Mouse (Mus musculus) lung, postnatal 0 days (tissue): ENCODE results near the gene Gm1604a. TPM values are rescaled to one million over a fixed set of nuclear protein-coding genes. Genes with fewer than 3 reads are reported as not detected.
A peak's percentile ranks its signal among the peaks of the same experiment; 100 is the strongest.
"Not testable (repeated sequence)": the region's sequence is repeated elsewhere in the genome, so short reads cannot be mapped to it uniquely, and the experiment has no call there.

ENCODE experiments used
- ATAC-seq: fragments of 200-750 bp; cut with Nextera tagmentation; 2 replicates; pipeline ENCODE4 v1.8.0; 2017; ENCODE audit warnings: moderate library complexity
- DNase-seq: peaks from one replicate; pipeline ENCODE4 v3.0.0-alpha.2; 2016; ENCODE audit warnings: low spot score
- H3K27ac ChIP-seq: fragments of 300-500 bp; sonication (generic); 2 replicates; pipeline ENCODE4 v1.5.1; 2014; ENCODE audit warnings: antibody characterized with exemption, mild to moderate bottlenecking, low read length, mixed read lengths
- H3K27me3 ChIP-seq: fragments of 300-500 bp; sonication (generic); replicated peaks from 2 replicates; pipeline ENCODE4 v1.6.1; 2014; ENCODE audit warnings: low read length, mixed read lengths; ENCODE audit not compliant: insufficient read depth
- H3K36me3 ChIP-seq: fragments of 300-500 bp; sonication (generic); 2 replicates; pipeline ENCODE4 v1.6.1; 2014; ENCODE audit warnings: low read length, mixed read lengths; ENCODE audit not compliant: insufficient read depth
- H3K4me1 ChIP-seq: fragments of 300-500 bp; sonication (generic); 2 replicates; pipeline ENCODE4 v1.6.1; 2014; ENCODE audit warnings: antibody characterized with exemption, low read depth, low read length, mixed read lengths; ENCODE audit not compliant: insufficient read depth
- H3K4me2 ChIP-seq: fragments of 300-500 bp; sonication (generic); replicated peaks from 2 replicates; pipeline ENCODE4 v1.6.1; 2014; ENCODE audit warnings: low read depth, mild to moderate bottlenecking, low read length, moderate library complexity, mixed read lengths
- H3K4me3 ChIP-seq: fragments of 300-500 bp; sonication (generic); 2 replicates; pipeline ENCODE4 v1.5.1; 2014; ENCODE audit warnings: low read depth, low read length
- H3K9ac ChIP-seq: fragments of 300-500 bp; sonication (generic); replicated peaks from 2 replicates; pipeline ENCODE4 v1.6.1; 2014; ENCODE audit warnings: low read depth, mild to moderate bottlenecking
- H3K9me3 ChIP-seq: fragments of 300-500 bp; sonication (generic); 2 replicates; pipeline ENCODE4 v1.6.1; 2016; ENCODE audit warnings: low read length, mixed read lengths
- WGBS: fragments of 180-500 bp; shearing (Covaris S2); extraction: QIAGEN DNeasy Blood & Tissue Kit; methylation state at CpG from one replicate; pipeline ENCODE4 v1.1.7; 2014; 5-methylcytosine and 5-hydroxymethylcytosine counted together
- polyA plus RNA-seq: library from polyadenylated mRNA; unstranded; fragments of >200 nt; fragmentation: Nextera tagmentation; extraction: Ambion mirVana; gene quantifications from 2 replicates; pipeline ENCODE4 v1.2.1, GENCODE M21; 2015

Gene Gm1604a
- polyA plus RNA-seq, 1 experiment from 2014 or later, result not detected

- H3K27me3 ChIP-seq, H3K27ac ChIP-seq, DNase-seq, H3K9me3 ChIP-seq, H3K4me3 ChIP-seq, H3K9ac ChIP-seq, H3K4me2 ChIP-seq, H3K36me3 ChIP-seq, H3K4me1 ChIP-seq: not testable (repeated sequence)
- WGBS, result no CpG with 5 or more reads among the region's 3 CpGs
- peak; percentile 92 for ATAC-seq
Observed at GRCm38 (mm10) chr17:7003392-7003791, 22.0 kb upstream of the Gm1604a start.

- H3K4me1 ChIP-seq, ATAC-seq, DNase-seq, H3K9me3 ChIP-seq, H3K4me2 ChIP-seq, H3K9ac ChIP-seq, H3K36me3 ChIP-seq, H3K27me3 ChIP-seq, H3K27ac ChIP-seq, H3K4me3 ChIP-seq: not testable (repeated sequence)
- 44% methylated on average over 3 of the region's 4 CpGs for WGBS
Observed at GRCm38 (mm10) chr17:7005646-7006045, 19.7 kb upstream of the Gm1604a start.

DNA sequence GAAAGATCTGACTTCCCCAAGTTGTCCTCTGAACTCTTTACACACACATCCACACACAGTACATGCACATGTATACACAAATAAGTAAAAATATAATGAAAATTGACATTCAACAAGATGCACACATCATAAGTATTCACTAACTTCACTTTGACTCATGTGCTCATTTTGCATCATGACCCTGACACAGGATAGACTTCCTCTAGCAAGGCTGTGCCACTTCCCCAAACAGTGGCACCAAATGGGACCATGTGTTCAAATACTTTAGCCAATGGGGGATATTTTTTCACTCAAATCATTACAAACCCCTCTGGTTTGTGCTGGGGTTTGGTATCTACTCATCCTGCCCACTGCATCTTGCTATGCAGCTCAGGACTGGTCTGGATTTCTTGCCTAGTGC, 16.5 kb upstream of the Gm1604a start:
- H3K9ac ChIP-seq, H3K4me1 ChIP-seq, H3K4me2 ChIP-seq, H3K9me3 ChIP-seq, H3K36me3 ChIP-seq, ATAC-seq, H3K27ac ChIP-seq, H3K27me3 ChIP-seq, DNase-seq, H3K4me3 ChIP-seq: not testable (repeated sequence)

GRCm38 (mm10) chr17:7009440-7009839, 15.9 kb upstream of the Gm1604a start:
- not testable (repeated sequence) for H3K27ac ChIP-seq, ATAC-seq, DNase-seq, H3K4me2 ChIP-seq, H3K4me1 ChIP-seq, H3K27me3 ChIP-seq, H3K36me3 ChIP-seq, H3K9ac ChIP-seq, H3K9me3 ChIP-seq, H3K4me3 ChIP-seq
- WGBS, result no CpG with 5 or more reads among the region's 7 CpGs

DNA sequence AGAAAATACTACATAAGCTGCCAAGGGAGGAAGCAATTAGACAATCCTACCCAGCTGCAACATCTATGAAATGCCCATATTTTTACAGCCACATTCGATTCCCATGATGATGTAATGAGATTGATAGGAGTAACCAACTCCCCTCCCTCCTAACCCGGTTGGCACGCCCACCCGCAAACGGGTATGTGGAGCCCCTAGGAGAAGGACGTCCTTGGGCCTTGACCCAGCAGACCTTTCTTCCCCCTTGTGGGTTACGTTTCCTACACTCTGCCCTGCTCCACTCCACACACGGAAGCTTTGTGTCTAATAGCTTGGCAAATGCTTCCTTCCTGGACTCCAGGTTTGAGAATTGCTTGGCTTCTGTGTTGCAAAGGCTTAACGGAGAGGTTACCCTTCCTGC, 15.5 kb upstream of the Gm1604a start:
- 45% methylated on average over 4 of the region's 9 CpGs for WGBS
- ATAC-seq, result not testable (repeated sequence)
- peak; percentile 3 for DNase-seq

DNA sequence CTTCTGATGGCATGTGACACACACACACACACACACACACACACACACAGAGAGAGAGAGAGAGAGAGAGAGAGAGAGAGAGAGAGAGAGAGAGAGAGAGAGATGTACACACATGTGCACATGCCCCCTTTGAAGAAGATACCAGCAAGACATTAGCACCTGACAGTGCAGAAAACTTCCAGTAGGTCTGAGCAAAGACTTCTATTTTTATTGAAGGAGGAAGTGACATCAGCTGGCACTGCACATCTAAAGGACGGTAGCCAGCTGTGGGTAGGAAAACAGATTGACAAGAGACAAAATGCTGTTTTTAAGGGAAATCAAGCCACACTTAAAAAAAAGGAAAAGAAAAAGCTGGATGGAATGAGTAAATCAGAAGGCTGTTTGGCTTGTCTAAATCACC, 11.2 kb upstream of the Gm1604a start:
- not testable (repeated sequence) for H3K9me3 ChIP-seq, H3K9ac ChIP-seq, ATAC-seq, H3K4me2 ChIP-seq, H3K36me3 ChIP-seq, H3K27me3 ChIP-seq, H3K4me3 ChIP-seq, H3K27ac ChIP-seq, DNase-seq, H3K4me1 ChIP-seq
- WGBS, result no CpG with 5 or more reads among the region's 1 CpGs

More for the DNA sequence above, 15.5 kb upstream of the Gm1604a start:
- not testable (repeated sequence) for H3K27me3 ChIP-seq, H3K4me1 ChIP-seq, H3K4me3 ChIP-seq, H3K36me3 ChIP-seq, H3K9me3 ChIP-seq, H3K27ac ChIP-seq, H3K9ac ChIP-seq, H3K4me2 ChIP-seq

- ATAC-seq, H3K36me3 ChIP-seq, H3K9ac ChIP-seq, H3K27me3 ChIP-seq, H3K27ac ChIP-seq, H3K9me3 ChIP-seq, H3K4me3 ChIP-seq, DNase-seq, H3K4me2 ChIP-seq, H3K4me1 ChIP-seq: not testable (repeated sequence)
- WGBS, result 52% methylated on average over 3 of the region's 14 CpGs
Observed at GRCm38 (mm10) chr17:7025764-7026346, 487 bp downstream of the Gm1604a start.

- not testable (repeated sequence) for H3K27me3 ChIP-seq, H3K9me3 ChIP-seq, H3K27ac ChIP-seq, DNase-seq, H3K4me2 ChIP-seq, H3K9ac ChIP-seq, H3K4me3 ChIP-seq, ATAC-seq, H3K4me1 ChIP-seq, H3K36me3 ChIP-seq
- WGBS, result 60% methylated on average over 5 of the region's 7 CpGs
Observed at GRCm38 (mm10) chr17:7030204-7030603, 4.8 kb downstream of the Gm1604a start.

DNA sequence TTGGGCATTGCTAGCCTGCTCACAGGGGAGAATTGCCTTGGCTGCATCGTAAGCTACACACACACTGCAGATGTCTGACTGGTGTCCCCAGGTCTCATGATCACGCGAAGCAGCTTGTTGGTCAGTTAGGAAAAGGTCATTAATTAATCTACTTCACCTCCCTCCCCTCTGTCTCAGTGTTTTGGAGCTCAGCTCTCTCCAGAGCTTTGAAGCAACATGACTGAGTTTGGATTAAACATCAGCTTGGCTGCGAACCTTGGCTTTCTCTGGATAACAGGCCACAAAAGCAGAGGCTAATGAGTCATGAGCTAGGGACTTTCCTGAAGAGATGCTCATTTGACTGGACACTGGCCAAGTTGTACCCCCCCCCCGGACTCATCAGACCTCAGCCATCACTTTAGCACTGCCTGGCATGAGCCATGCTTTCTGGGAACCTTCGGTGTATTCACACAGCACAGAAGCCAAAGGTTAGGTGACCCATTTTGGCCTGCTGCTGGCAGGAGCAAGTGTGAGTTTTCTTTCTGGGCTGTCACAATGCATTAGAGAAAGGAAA, 5.3 kb downstream of the Gm1604a start:
- not testable (repeated sequence) for H3K9me3 ChIP-seq, H3K9ac ChIP-seq, H3K4me3 ChIP-seq, H3K36me3 ChIP-seq, H3K4me1 ChIP-seq, H3K27ac ChIP-seq, H3K27me3 ChIP-seq, H3K4me2 ChIP-seq
- 50% methylated on average over 3 of the region's 6 CpGs for WGBS
- ATAC-seq, result peak; percentile 52
- peak; percentile 4 for DNase-seq
